Mouse (Mus musculus) hindbrain, embryonic 13.5 days (tissue): ENCODE measurements around the gene Mcoln2. TPM values are rescaled to one million over a fixed set of nuclear protein-coding genes. Genes with fewer than 3 reads are reported as not detected.

Experiments used
- ATAC-seq: fragments of 200-750 bp; cut with Nextera tagmentation; 2 replicates; pipeline ENCODE4 v1.8.0; 2017; ENCODE audit warnings: moderate TSS enrichment; ENCODE audit not compliant: low FRiP score
- H3K27ac ChIP-seq: fragments of 300-500 bp; sonication (generic); 2 replicates; pipeline ENCODE4 v1.5.1; 2015; ENCODE audit warnings: inconsistent platforms, mild to moderate bottlenecking, moderate library complexity
- H3K27me3 ChIP-seq: fragments of 300-500 bp; sonication (generic); 2 replicates; pipeline ENCODE4 v1.6.1; 2015; ENCODE audit warnings: mild to moderate bottlenecking, inconsistent platforms
- H3K36me3 ChIP-seq: fragments of 300-500 bp; sonication (generic); 2 replicates; pipeline ENCODE4 v1.6.1; 2015; ENCODE audit warnings: mild to moderate bottlenecking, inconsistent platforms
- H3K4me1 ChIP-seq: fragments of 300-500 bp; sonication (generic); replicated peaks from 2 replicates; pipeline ENCODE4 v1.6.1; 2015; ENCODE audit warnings: inconsistent platforms
- H3K4me2 ChIP-seq: fragments of 300-500 bp; sonication (generic); 2 replicates; pipeline ENCODE4 v1.6.1; 2015; ENCODE audit warnings: inconsistent platforms, mild to moderate bottlenecking, moderate library complexity
- H3K4me3 ChIP-seq: fragments of 300-500 bp; sonication (generic); 2 replicates; pipeline ENCODE4 v1.5.1; 2015; ENCODE audit warnings: mild to moderate bottlenecking, inconsistent platforms
- H3K9ac ChIP-seq: fragments of 300-500 bp; sonication (generic); 2 replicates; pipeline ENCODE4 v1.6.1; 2015; ENCODE audit warnings: mild to moderate bottlenecking, inconsistent platforms
- H3K9me3 ChIP-seq: fragments of 300-500 bp; sonication (generic); 2 replicates; pipeline ENCODE4 v1.6.1; 2016; ENCODE audit warnings: inconsistent platforms
- WGBS: fragments of 180-500 bp; shearing (Covaris S2); methylation state at CpG from one replicate; pipeline ENCODE4 v1.1.7; 2015; 5-methylcytosine and 5-hydroxymethylcytosine counted together
- polyA plus RNA-seq: library from polyadenylated mRNA; unstranded; fragments of >200 nt; fragmentation: Nextera tagmentation; extraction: Ambion mirVana; gene quantifications from 2 replicates; pipeline ENCODE4 v1.2.1, GENCODE M21; 2015

Gene Mcoln2
- polyA plus RNA-seq, 1 experiment from 2014 or later, result 0.27 TPM

DNA sequence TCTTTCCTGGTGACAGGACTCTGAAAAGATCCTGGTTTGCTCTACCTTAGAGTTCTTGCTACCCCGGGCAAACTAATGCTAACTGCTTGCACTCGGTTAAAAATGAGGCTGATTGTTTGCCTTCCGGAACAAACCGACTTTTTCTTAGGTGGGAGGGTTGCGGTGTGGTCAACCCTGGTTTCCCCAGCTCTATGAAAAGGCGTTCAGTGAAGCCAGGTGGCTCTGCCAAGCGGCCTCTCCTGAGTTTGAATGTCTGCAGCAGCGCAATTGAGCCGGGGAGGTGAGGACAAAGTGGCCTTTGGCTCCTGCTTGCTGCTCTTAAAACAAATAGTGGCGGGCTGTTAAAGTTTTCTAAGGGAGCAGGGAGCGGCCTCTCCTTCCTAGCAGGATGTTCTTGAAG is 927 bp downstream of the Mcoln2 start:
- ATAC-seq, result no peak
- WGBS, result 30% methylated on average over 11 of the region's 11 CpGs
- peak overlapping the region; percentile 64; the same call in 1 of the 2 replicates for H3K4me2 ChIP-seq
- no peak overlapping the region for H3K27ac ChIP-seq
- no peaks in the 10 kb centered on the region for H3K36me3 ChIP-seq
- H3K4me1 ChIP-seq, result peaks cover 18% of the 10 kb centered on the region
- H3K4me3 ChIP-seq, result peak overlapping the region; percentile 38
- H3K27me3 ChIP-seq, result peaks cover 53% of the 10 kb centered on the region
- no peak overlapping the region for H3K9ac ChIP-seq
- H3K9me3 ChIP-seq, result peaks cover 2% of the 10 kb centered on the region; the same call in 1 of the 2 replicates

DNA sequence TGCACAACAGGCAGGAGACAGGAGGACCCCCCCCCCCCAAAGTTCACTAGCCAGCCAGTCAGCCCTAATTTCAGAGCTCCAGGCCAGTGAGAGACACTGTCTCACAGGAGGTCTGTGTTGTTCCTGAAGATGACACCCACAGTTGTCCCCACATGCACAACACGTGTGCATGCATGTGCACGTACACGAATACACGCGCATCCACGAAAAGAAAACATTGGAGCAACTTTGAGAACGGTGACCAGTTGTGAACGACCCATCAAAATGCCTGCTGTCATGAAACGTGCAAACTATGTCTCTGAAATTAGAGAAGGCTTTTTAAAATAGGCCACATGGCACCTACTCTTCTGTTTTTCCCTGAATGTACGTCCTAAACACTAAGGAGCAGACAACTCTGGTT is 1.7 kb downstream of the Mcoln2 start:
- H3K4me3 ChIP-seq, result no peak overlapping the region
- no peak overlapping the region for H3K27ac ChIP-seq
- H3K4me1 ChIP-seq, result peaks cover 18% of the 10 kb centered on the region
- no peaks in the 10 kb centered on the region for H3K9me3 ChIP-seq
- no peak overlapping the region for H3K4me2 ChIP-seq
- 94% methylated on average over 10 of the region's 10 CpGs for WGBS
- no peaks in the 10 kb centered on the region for H3K36me3 ChIP-seq
- H3K27me3 ChIP-seq, result peaks cover 51% of the 10 kb centered on the region
- no peak for ATAC-seq
- H3K9ac ChIP-seq, result no peak overlapping the region

DNA sequence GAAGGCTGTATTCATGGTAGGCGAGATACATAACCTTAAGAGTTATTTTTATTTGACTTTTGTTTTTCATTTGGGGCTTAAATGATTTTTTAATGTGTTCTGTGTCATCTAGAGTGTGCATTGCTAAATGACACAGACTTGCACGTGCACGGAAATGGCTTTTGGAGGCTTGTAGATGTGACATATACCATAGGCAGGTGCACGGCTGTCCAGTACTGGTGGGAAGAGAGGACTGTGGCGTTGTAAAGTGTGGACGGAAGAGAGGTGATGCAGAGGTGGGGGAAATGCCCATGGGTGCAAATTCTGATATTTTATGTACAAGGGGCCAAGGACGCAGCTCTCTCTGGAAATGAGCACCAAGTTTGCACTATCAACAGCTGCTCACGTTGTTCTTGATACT is 2.1 kb downstream of the Mcoln2 start:
- no peaks in the 10 kb centered on the region for H3K9me3 ChIP-seq
- 93% methylated on average over 8 of the region's 8 CpGs for WGBS
- H3K4me2 ChIP-seq, result no peak overlapping the region
- peaks cover 18% of the 10 kb centered on the region for H3K4me1 ChIP-seq
- no peak overlapping the region for H3K9ac ChIP-seq
- H3K27ac ChIP-seq, result no peak overlapping the region
- H3K27me3 ChIP-seq, result peaks cover 50% of the 10 kb centered on the region
- no peak for ATAC-seq
- no peaks in the 10 kb centered on the region for H3K36me3 ChIP-seq
- H3K4me3 ChIP-seq, result no peak overlapping the region

DNA sequence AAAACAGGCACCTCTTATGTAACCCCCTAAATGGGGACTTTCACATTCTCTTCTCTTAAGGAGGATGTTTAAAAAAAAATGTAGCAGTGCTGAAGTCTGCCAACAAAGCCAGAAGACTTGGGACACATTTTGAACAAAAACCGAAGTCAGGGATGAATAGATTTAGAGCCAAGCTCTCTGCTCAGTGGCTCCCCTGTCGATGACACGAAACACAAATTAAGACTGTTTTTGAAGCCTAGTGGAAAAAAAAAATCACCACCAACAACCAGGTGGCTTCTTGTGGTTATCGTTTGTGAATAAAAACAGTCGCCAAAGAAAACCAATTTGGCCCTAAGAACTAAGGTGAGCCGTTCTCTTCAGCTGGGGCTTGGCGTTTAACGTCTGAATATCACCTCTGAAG is 2.7 kb downstream of the Mcoln2 start:
- no peaks in the 10 kb centered on the region for H3K9me3 ChIP-seq
- H3K4me3 ChIP-seq, result no peak overlapping the region
- no peak overlapping the region for H3K4me2 ChIP-seq
- peaks cover 18% of the 10 kb centered on the region for H3K4me1 ChIP-seq
- H3K27me3 ChIP-seq, result peaks cover 46% of the 10 kb centered on the region
- H3K36me3 ChIP-seq, result no peaks in the 10 kb centered on the region
- no peak overlapping the region for H3K27ac ChIP-seq
- WGBS, result 89% methylated on average over 8 of the region's 8 CpGs
- no peak overlapping the region for H3K9ac ChIP-seq
- ATAC-seq, result no peak

DNA sequence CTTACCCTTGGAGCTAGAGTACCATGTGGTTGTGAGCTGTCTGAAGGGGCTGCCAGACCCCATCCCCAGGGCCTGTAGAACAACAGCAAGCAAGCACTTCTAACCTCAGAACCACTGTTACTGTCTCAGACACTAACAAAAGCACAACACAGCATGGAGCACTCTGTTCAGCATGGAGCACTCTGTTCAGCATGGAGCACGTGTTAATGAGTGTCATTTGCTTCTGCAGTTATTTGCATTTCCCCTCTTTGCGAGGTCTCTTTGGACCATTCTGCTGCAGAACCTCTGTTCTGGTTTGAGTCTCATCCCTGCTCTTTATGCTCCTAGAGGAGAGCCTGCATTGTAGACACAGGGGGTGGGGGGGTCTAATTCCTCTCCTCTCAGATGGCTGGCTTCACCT is 3.3 kb downstream of the Mcoln2 start:
- no peak overlapping the region for H3K4me3 ChIP-seq
- H3K36me3 ChIP-seq, result no peaks in the 10 kb centered on the region
- H3K9me3 ChIP-seq, result no peaks in the 10 kb centered on the region
- H3K4me1 ChIP-seq, result peaks cover 18% of the 10 kb centered on the region
- ATAC-seq, result no peak
- H3K4me2 ChIP-seq, result no peak overlapping the region
- WGBS, result 56% methylated on average over 2 of the region's 2 CpGs
- H3K27ac ChIP-seq, result no peak overlapping the region
- no peak overlapping the region for H3K9ac ChIP-seq
- H3K27me3 ChIP-seq, result peaks cover 46% of the 10 kb centered on the region

DNA sequence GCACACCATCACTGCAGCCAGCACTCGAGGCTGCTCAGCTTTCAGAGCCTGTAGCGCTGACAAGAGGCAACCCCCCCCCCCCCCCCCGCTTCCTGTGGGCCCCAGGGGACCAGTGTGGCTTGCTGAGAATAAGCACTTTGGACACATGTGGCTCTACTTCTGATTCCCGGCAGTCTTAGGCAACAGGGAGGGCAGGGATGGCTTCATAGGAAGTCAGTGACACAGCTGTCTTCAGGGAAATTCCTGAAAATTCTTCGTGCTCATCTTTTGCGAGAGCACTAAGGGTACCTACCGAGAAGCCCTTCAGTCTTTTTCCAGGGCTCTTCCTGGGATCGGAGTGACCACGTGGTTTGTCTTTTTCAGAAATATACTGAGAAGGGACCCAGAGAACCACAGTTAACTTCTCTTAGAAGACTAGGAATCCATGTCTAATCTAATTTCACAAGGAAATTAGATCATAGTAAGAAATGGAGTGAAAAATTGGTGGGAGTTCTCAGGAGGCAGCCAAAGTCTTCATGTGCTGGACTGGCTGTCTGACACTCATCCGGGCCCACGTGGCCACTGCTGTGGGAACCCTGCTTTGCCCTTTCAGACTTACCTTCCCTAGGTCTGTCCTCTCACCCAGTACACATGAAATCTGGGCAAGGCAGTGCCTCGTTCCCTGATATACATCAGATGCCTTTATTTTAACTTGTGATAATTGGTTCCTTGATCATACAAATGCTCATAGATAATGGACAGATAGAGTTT is 4.4 kb downstream of the Mcoln2 start:
- Histone ChIP-seq H3K27ac (no peak overlapping the region), H3K4me3 (no peak overlapping the region), H3K9me3 (no peaks in the 10 kb centered on the region), H3K9ac (no peak overlapping the region), H3K4me2 (no peak overlapping the region), H3K36me3 (no peaks in the 10 kb centered on the region), H3K27me3 (peaks cover 43% of the 10 kb centered on the region), H3K4me1 (peaks cover 18% of the 10 kb centered on the region)
- WGBS, result 27% methylated on average over 11 of the region's 12 CpGs
- ATAC-seq, result 0 out of 2 replicates have a peak, but pooled peaks have one; percentile 21

DNA sequence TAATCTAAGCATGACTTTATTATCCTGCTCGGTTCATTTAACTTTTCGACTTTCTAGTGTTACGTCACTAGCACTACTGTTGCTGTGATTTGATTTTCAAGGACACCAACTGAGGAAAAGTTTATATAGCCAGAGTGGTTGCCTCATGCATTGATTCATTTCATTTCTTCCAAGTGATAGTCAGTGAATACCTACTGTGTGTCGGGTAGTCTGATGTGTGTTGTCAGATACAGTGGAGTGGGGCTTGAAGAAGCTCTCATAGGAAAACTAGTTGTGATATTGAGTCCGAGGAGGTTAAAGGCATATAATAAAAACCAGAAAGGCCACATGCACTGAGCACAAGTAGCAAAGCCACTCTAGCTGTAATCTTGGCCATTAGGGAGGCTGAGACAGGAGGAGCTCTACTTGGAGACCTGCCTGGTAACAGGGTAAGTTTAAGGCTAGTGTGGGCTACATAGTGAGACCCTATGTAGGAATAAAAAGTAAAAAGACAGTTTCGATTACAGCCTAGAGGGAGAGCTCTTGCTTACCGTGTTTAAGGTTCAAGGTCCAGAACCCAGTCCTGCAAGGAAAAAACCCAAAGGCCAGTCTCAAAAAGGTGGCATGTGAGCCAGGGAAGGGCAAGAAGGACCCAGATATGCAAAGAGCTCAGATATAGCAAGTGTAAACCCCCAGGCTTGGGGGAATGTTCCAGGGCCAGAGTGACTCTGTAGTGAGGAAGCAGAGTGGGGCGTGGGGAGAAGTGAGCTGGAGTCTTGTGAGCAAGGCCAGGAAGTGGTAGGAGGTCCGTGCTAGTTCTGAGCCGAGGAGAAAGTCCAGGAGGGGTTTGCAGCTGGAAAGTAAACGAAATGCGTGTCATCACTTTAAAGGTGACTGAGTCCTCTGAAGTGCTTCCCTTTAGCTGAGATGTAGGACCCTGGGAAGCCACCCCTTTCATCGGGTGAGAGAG is 6.3 kb downstream of the Mcoln2 start:
- Histone ChIP-seq H3K4me1 (peaks cover 7% of the 10 kb centered on the region), H3K36me3 (no peaks in the 10 kb centered on the region), H3K4me3 (no peak overlapping the region), H3K27me3 (peaks cover 25% of the 10 kb centered on the region), H3K4me2 (no peak overlapping the region), H3K9ac (no peak overlapping the region), H3K27ac (no peak overlapping the region), H3K9me3 (no peaks in the 10 kb centered on the region)
- no peak for ATAC-seq
- 81% methylated on average over 13 of the region's 13 CpGs for WGBS

DNA sequence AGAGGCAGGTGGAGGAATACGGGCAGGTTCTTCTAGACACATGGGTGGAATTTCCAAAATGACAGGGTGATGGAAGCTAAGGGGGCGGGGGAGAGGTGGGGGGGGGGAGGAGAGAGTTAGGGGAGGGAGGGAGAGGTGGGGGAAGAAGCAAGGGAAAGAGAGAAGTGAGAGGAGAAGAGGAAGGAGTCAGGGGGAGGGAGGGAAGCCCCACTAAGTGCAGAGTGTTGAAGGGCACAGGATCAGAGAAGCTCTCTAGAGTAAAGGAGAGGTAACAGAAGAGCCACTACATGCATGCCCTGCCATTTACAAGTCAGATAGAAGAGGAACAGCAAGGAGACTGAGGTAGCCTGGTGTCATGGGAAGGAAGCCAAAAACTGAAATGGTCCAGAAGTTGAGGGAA is 7.2 kb downstream of the Mcoln2 start:
- no peaks in the 10 kb centered on the region for H3K36me3 ChIP-seq
- peaks cover 15% of the 10 kb centered on the region for H3K27me3 ChIP-seq
- H3K9me3 ChIP-seq, result no peaks in the 10 kb centered on the region
- 73% methylated on average over 2 of the region's 2 CpGs for WGBS
- no peak overlapping the region for H3K4me3 ChIP-seq
- H3K9ac ChIP-seq, result no peak overlapping the region
- H3K27ac ChIP-seq, result no peak overlapping the region
- peaks cover 7% of the 10 kb centered on the region for H3K4me1 ChIP-seq
- no peak for ATAC-seq
- H3K4me2 ChIP-seq, result no peak overlapping the region

DNA sequence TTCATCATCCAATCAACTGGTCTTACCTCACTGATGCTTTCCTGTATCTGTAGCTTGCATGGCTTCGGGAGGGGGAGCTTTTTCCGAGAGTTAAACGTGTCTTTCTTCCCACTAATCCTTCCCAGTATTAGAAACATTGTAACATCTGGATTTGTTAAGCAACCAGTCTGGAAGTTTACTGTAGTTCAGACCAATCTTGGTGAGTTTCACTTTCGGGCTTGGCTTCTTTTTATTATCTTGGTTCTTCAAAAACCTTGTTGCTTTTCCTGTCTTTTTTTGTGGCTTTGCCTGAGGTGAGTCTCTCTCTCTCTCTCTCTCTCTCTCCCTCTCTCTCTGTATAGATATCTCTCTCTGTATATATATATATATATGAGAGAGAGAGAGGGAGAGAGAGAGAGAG is 8.4 kb downstream of the Mcoln2 start:
- H3K9ac ChIP-seq, result no peak overlapping the region
- no peak for ATAC-seq
- H3K4me3 ChIP-seq, result no peak overlapping the region
- 81% methylated on average over 4 of the region's 4 CpGs for WGBS
- peaks cover 6% of the 10 kb centered on the region for H3K27me3 ChIP-seq
- no peak overlapping the region for H3K27ac ChIP-seq
- no peaks in the 10 kb centered on the region for H3K9me3 ChIP-seq
- H3K4me1 ChIP-seq, result peaks cover 7% of the 10 kb centered on the region
- H3K36me3 ChIP-seq, result no peaks in the 10 kb centered on the region
- no peak overlapping the region for H3K4me2 ChIP-seq

DNA sequence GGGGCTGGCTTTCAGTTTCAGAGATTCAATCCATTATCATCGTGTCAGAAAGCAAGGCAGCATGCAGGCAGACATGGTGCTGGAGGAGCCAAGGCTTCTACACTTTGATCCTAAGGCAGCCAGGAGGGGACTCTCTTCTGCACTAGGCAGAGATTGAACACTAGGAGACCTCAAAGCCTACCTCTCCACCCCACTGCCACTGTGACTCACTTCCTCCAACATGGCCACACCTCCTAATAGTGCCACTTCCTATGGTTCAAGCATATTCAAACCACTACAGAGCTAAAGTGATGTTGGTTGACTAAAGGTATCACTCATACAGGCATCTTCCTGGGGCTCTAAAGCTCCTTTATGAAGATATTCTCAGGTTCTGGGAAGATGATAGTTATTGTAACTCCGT is 9.7 kb downstream of the Mcoln2 start:
- no peak for ATAC-seq
- no peak overlapping the region for H3K27ac ChIP-seq
- WGBS, result 87% methylated on average over 2 of the region's 2 CpGs
- H3K36me3 ChIP-seq, result no peaks in the 10 kb centered on the region
- H3K4me2 ChIP-seq, result no peak overlapping the region
- H3K9ac ChIP-seq, result no peak overlapping the region
- H3K27me3 ChIP-seq, result 0 out of 2 replicates have a peak, but pooled peaks cover 4% of the 10 kb centered on the region
- no peaks in the 10 kb centered on the region; the same call in 1 of the 2 replicates for H3K4me1 ChIP-seq
- no peaks in the 10 kb centered on the region for H3K9me3 ChIP-seq
- no peak overlapping the region for H3K4me3 ChIP-seq

DNA sequence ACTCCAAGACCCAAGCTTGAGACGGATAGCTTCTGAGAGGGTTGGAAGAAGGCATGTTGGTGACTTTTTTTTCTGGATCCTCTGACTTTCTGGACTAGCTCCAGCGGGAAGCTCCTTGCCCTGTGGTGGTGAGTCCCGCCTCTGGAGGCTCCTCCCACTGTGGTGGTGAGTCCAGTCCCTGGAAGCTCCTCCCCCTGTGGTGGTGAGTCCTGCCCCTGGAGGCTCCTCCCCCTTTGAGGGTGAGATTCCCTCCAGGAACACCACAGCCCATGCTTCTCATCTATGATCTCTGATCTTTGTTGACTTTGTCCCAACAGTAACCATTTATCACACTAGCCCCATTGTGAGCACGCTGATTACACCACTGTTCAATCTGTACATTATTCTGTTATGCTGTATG is 12.6 kb downstream of the Mcoln2 start:
- H3K9ac ChIP-seq, result no peak overlapping the region
- no peak overlapping the region for H3K4me3 ChIP-seq
- no peak overlapping the region for H3K4me2 ChIP-seq
- no peak overlapping the region for H3K27ac ChIP-seq
- H3K9me3 ChIP-seq, result no peaks in the 10 kb centered on the region
- no peaks in the 10 kb centered on the region for H3K36me3 ChIP-seq
- H3K27me3 ChIP-seq, result no peaks in the 10 kb centered on the region
- H3K4me1 ChIP-seq, result no peaks in the 10 kb centered on the region
- ATAC-seq, result no peak
- 83% methylated on average over 4 of the region's 4 CpGs for WGBS

DNA sequence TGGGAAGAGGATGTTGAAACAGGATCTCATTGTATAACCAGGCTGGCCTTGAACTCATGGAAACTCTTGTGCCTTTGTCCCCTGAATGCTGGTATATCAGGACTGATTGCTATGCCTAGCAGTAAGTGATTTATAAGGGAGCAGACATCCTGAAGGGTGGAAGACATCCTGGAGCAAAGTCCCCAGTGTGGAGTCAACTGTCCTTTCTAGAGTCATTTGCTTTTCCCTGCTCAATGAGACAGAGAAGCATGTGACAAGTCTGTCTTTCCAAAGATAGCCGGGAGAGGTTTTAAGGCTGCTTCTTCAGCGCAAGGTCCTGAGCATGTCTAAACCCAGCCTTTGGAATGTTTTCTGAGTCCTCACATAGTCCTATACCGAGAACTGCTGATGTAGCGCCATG is 19.7 kb downstream of the Mcoln2 start:
- H3K27ac ChIP-seq, result no peak overlapping the region
- 88% methylated on average over 4 of the region's 4 CpGs for WGBS
- H3K4me1 ChIP-seq, result no peaks in the 10 kb centered on the region
- 0 out of 2 replicates have a peak, but pooled peaks cover 2% of the 10 kb centered on the region for H3K27me3 ChIP-seq
- no peak overlapping the region for H3K4me2 ChIP-seq
- peaks cover 5% of the 10 kb centered on the region; the same call in 1 of the 2 replicates for H3K9me3 ChIP-seq
- no peak overlapping the region for H3K9ac ChIP-seq
- no peak overlapping the region for H3K4me3 ChIP-seq
- H3K36me3 ChIP-seq, result no peaks in the 10 kb centered on the region
- no peak for ATAC-seq
